Mouse (Mus musculus) embryonic facial prominence, embryonic 14.5 days (tissue): ENCODE measurements around the gene Atp5b. TPM values are rescaled to one million over a fixed set of nuclear protein-coding genes. Genes with fewer than 3 reads are reported as not detected.
"Not testable (repeated sequence)": the region's sequence is repeated elsewhere in the genome, so short reads cannot be mapped to it uniquely, and the experiment has no call there.

Experiments
- ATAC-seq: fragments of 200-750 bp; cut with Nextera tagmentation; 2 replicates; pipeline ENCODE4 v1.8.0; 2017; ENCODE audit warnings: low read depth, moderate number of reproducible peaks, moderate TSS enrichment
- DNase-seq: peaks from one replicate; pipeline ENCODE4 v3.0.0-alpha.2; 2015; ENCODE audit warnings: low spot score
- H3K27ac ChIP-seq: fragments of 300-500 bp; sonication (generic); replicated peaks from 2 replicates; pipeline ENCODE4 v1.5.1; 2014; ENCODE audit warnings: low read depth, mild to moderate bottlenecking, low read length, moderate library complexity
- H3K27me3 ChIP-seq: fragments of 300-500 bp; sonication (generic); replicated peaks from 2 replicates; pipeline ENCODE4 v1.6.1; 2014; ENCODE audit warnings: low read length; ENCODE audit not compliant: control insufficient read depth, insufficient read depth
- H3K36me3 ChIP-seq: fragments of 300-500 bp; sonication (generic); 2 replicates; pipeline ENCODE4 v1.6.1; 2014; ENCODE audit warnings: low read length, mixed read lengths; ENCODE audit not compliant: control insufficient read depth, insufficient read depth
- H3K4me1 ChIP-seq: fragments of 300-500 bp; sonication (generic); 2 replicates; pipeline ENCODE4 v1.6.1; 2014; ENCODE audit warnings: antibody characterized with exemption, low read length; ENCODE audit not compliant: control insufficient read depth, insufficient read depth
- H3K4me2 ChIP-seq: fragments of 300-500 bp; sonication (generic); 2 replicates; pipeline ENCODE4 v1.6.1; 2014; ENCODE audit warnings: low read depth, mild to moderate bottlenecking, low read length, moderate library complexity, mixed read lengths
- H3K4me3 ChIP-seq: fragments of 300-500 bp; sonication (generic); 2 replicates; pipeline ENCODE4 v1.5.1; 2014; ENCODE audit warnings: low read depth, mild to moderate bottlenecking, low read length
- H3K9ac ChIP-seq: fragments of 300-500 bp; sonication (generic); 2 replicates; pipeline ENCODE4 v1.6.1; 2014; ENCODE audit warnings: low read depth, mild to moderate bottlenecking, low read length, moderate library complexity, mixed read lengths
- H3K9me3 ChIP-seq: fragments of 300-500 bp; sonication (generic); 2 replicates; pipeline ENCODE4 v1.6.1; 2016; ENCODE audit warnings: low read length; ENCODE audit not compliant: control insufficient read depth
- WGBS: fragments of 180-500 bp; shearing (Covaris S2); extraction: QIAGEN DNeasy Blood & Tissue Kit; methylation state at CpG from one replicate; pipeline ENCODE4 v1.1.7; 2014; 5-methylcytosine and 5-hydroxymethylcytosine counted together
- polyA plus RNA-seq: library from polyadenylated mRNA; unstranded; fragments of >200 nt; fragmentation: Nextera tagmentation; extraction: Ambion mirVana; gene quantifications from 2 replicates; pipeline ENCODE4 v1.2.1, GENCODE M21; 2014

Gene Atp5b
- polyA plus RNA-seq, 1 experiment from 2014 or later = 2,210 TPM

DNA sequence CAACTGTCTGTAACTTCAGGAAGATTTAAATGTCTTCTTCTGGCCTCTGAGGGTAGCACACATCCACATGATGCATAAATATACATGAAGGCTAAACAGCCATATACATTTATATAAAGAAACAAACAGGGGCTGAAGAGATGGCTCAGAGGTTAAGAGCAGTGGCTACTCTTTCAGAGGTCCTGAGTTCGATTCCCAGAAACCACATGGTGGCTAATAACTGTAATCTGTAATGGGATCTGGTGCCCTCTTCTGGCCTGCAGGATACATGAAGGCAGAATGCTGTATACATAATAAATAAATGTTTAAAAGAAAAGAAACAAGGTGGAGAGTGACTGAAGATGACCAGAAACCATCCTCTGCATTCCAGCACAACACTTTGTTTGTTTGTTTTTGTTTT lies 2.6 kb upstream of the Atp5b start:
- Histone ChIP-seq H3K27me3 (no peaks in the 10 kb centered on the region), H3K9me3 (no peaks in the 10 kb centered on the region), H3K36me3 (peaks cover 33% of the 10 kb centered on the region), H3K4me2 (no peak overlapping the region), H3K27ac (no peak overlapping the region), H3K4me1 (no peaks in the 10 kb centered on the region), H3K4me3 (no peak overlapping the region), H3K9ac (no peak overlapping the region)
- ATAC-seq (no peak), DNase-seq (no peak)
- WGBS = 86% methylated on average over 1 of the region's 1 CpGs

DNA sequence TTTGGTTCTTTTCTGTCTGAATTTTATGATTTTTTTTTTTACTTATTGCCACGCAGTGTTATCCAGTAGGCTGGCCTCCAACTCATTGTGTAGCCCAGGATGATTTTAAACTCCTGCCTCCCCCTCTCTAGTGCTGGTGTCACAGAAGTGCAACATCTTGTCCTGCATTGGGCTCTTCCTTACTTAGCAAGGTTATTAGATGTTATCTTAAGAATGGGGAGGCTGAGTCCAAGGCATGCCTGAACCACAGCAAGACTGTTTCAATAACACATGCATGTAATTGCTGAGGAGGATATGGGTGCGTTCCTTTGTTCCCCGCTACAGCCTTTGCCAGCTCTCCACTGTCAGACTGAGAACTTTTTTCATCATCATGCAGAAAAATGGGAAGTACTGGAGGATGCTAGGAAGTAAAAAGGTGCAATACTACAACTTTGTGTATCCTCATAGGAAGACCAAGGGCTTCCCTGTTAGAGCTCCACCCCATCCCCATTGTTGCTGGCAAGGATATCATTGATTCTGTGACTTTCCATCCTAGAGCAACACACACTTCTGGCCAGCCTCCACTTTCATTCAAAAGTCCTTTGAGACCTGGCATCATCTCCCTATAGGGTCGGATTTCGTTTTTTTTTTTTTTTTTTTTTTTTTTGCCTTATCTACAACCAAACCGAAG lies 1.1 kb upstream of the Atp5b start:
- Histone ChIP-seq H3K27ac (no peak overlapping the region), H3K9me3 (no peaks in the 10 kb centered on the region), H3K27me3 (no peaks in the 10 kb centered on the region), H3K9ac (peak overlapping the region; percentile 72; the same call in 1 of the 2 replicates), H3K36me3 (peaks cover 41% of the 10 kb centered on the region), H3K4me1 (no peaks in the 10 kb centered on the region), H3K4me2 (peak overlapping the region; percentile 75), H3K4me3 (peak overlapping the region; percentile 80)
- DNase-seq (no peak), ATAC-seq (no peak)
- 55% methylated on average over 6 of the region's 6 CpGs for WGBS

DNA sequence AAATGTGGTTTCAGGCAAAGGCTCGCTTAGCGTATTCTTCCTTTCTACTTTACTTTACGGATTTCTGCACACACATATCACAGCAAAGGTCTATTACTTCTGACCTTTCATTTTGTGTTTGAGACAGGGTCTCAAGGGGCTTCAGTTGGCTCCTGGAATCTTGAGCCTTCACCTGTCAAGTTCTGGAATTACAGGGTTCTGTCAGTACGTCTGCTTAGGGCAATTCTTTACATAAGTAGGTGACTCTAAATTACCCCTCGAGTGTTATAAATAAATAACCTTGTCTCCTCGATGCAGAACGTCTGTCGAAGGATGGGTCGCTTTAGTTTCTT lies 630 bp upstream of the Atp5b start:
- 15% methylated on average over 9 of the region's 9 CpGs for WGBS
- Histone ChIP-seq H3K9ac (peak overlapping the region; percentile 72), H3K27ac (peak overlapping the region; percentile 65), H3K36me3 (peaks cover 41% of the 10 kb centered on the region), H3K4me1 (no peaks in the 10 kb centered on the region), H3K27me3 (no peaks in the 10 kb centered on the region), H3K4me2 (peak overlapping the region; percentile 75), H3K9me3 (no peaks in the 10 kb centered on the region), H3K4me3 (peak overlapping the region; percentile 80)
- ATAC-seq = no peak
- no peak for DNase-seq

DNA sequence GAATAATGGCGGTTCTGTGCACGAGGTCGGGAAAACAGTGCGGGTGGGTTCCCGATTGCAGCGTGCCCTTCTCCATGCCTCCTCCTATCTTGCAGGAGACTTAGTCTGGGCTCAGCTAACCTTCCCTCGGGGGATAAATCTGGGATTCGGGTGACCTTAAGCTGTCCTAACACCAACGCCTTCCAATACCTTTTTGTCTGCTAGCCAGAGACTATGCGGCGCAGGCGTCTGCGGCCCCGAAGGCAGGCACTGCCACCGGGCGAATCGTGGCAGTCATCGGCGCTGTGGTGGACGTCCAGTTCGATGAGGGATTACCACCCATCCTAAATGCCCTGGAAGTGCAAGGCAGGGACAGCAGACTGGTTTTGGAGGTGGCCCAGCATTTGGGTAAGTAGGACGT lies 615 bp downstream of the Atp5b start:
- Histone ChIP-seq H3K9ac (peak overlapping the region; percentile 97), H3K27me3 (no peaks in the 10 kb centered on the region), H3K4me1 (no peaks in the 10 kb centered on the region), H3K27ac (peak overlapping the region; percentile 81), H3K36me3 (peaks cover 47% of the 10 kb centered on the region), H3K4me2 (peak overlapping the region; percentile 86), H3K9me3 (no peaks in the 10 kb centered on the region), H3K4me3 (peak overlapping the region; percentile 80)
- ATAC-seq (no peak; the same call in 1 of the 2 replicates), DNase-seq (no peak)
- under 1% methylated on average over 22 of the region's 22 CpGs for WGBS

DNA sequence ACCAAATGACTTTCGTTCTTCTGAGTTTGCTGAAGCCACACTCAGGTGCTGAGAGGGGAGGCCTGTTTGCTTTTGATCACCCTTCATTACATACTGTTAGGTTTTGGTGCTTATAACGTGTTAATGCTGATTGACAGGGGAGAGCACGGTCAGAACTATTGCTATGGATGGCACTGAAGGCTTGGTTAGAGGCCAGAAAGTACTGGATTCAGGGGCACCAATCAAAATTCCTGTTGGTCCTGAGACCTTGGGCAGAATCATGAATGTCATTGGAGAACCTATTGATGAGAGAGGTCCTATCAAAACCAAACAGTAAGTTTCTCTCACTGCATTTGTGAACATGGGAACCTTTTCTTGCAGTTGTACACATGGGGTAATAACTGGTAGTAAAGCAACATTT lies 1.1 kb downstream of the Atp5b start:
- no peak for ATAC-seq
- DNase-seq = no peak
- Histone ChIP-seq H3K9me3 (no peaks in the 10 kb centered on the region), H3K4me1 (no peaks in the 10 kb centered on the region), H3K9ac (peak overlapping the region; percentile 97), H3K4me3 (peak overlapping the region; percentile 80), H3K27me3 (no peaks in the 10 kb centered on the region), H3K36me3 (peaks cover 51% of the 10 kb centered on the region), H3K27ac (no peak overlapping the region), H3K4me2 (peak overlapping the region; percentile 86)
- 1% methylated on average over 3 of the region's 3 CpGs for WGBS

DNA sequence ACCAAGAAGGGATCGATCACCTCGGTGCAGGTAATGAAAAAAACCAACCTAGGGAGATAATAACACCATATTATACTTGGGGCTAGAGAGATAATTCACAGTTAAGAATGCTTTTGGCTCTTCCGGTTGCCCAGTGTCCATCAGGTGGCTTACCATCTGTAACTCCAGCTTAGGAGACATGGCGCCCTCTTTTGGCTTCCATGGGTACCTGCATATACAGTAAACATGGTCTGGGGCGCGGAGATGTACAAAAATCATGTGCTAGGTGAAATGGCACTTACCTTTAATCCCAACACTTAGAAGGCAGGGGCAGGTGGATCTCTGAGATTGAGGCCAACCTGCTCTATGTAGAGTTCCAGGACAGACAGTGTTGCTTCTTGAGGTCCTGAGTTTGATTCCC lies 3.3 kb downstream of the Atp5b start:
- WGBS = 78% methylated on average over 6 of the region's 6 CpGs
- Histone ChIP-seq H3K36me3 (peaks cover 66% of the 10 kb centered on the region), H3K9me3 (no peaks in the 10 kb centered on the region), H3K27me3 (no peaks in the 10 kb centered on the region), H3K4me3 (no peak overlapping the region), H3K4me2 (no peak overlapping the region), H3K27ac (no peak overlapping the region), H3K4me1 (peaks cover 6% of the 10 kb centered on the region), H3K9ac (no peak overlapping the region)
- DNase-seq = peak; percentile 51
- no peak for ATAC-seq

DNA sequence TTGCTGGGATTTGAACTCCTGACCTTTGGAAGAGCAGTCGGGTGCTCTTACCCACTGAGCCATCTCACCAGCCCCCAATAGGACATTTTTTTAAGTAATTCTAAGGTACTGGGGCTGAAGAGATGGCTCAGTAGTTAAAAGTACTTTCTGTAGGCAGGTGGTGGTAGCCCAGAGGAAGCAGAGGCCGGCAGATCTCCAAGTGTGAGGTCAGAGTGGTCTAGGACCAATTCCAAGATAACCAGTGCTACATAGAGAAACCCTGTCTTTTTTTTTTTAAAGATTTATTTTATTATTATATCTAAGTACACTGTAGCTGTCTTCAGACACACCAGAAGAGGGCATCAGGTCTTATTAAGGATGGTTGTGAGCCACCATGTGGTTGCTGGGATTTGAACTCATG lies 4.1 kb downstream of the Atp5b start:
- H3K4me2 ChIP-seq, H3K27me3 ChIP-seq, H3K4me3 ChIP-seq, ATAC-seq, H3K9ac ChIP-seq, H3K27ac ChIP-seq, DNase-seq, H3K9me3 ChIP-seq: not testable (repeated sequence)
- Histone ChIP-seq H3K4me1 (peaks cover 13% of the 10 kb centered on the region), H3K36me3 (peaks cover 66% of the 10 kb centered on the region)
- 71% methylated on average over 2 of the region's 2 CpGs for WGBS

DNA sequence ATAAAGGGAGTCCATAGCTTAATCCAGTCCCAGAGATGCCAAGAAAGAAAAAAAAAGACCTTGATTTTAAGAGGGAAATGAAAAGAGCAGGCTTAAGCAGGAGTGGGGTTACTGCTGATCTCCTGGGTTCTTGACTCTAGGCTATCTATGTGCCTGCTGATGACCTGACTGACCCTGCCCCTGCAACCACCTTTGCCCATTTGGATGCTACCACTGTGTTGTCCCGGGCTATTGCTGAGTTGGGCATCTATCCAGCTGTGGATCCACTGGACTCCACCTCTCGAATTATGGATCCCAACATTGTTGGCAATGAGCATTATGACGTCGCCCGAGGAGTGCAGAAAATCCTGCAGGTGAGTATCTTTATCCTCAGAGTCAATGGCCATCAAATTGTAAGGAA lies 5.1 kb downstream of the Atp5b start:
- peaks cover 66% of the 10 kb centered on the region for H3K36me3 ChIP-seq
- DNase-seq (no peak), ATAC-seq (no peak)
- no peak overlapping the region for H3K4me3 ChIP-seq
- no peaks in the 10 kb centered on the region for H3K27me3 ChIP-seq
- no peak overlapping the region for H3K4me2 ChIP-seq
- no peaks in the 10 kb centered on the region for H3K9me3 ChIP-seq
- WGBS = 89% methylated on average over 5 of the region's 5 CpGs
- H3K4me1 ChIP-seq = peaks cover 13% of the 10 kb centered on the region
- no peak overlapping the region for H3K9ac ChIP-seq
- H3K27ac ChIP-seq = no peak overlapping the region

DNA sequence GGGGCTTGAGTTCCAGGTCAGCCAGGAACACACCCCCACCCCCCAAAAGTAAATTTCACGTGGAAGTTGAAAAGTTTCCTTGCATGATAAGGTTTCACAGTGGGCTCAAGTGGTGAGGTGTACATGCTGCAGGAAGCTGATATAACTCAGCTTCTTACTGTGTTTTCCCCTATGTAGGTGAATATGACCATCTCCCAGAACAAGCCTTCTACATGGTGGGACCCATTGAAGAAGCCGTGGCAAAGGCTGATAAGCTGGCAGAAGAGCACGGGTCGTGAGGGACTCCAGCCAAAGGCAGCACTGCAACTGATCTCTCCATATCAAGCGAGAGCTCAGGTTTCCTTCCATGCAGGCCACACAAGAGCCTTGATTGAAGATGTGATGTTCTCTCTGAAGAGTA lies 6.8 kb downstream of the Atp5b start:
- no peaks in the 10 kb centered on the region for H3K9me3 ChIP-seq
- H3K27me3 ChIP-seq = no peaks in the 10 kb centered on the region
- peaks cover 58% of the 10 kb centered on the region for H3K36me3 ChIP-seq
- WGBS = 62% methylated on average over 5 of the region's 5 CpGs
- no peak overlapping the region for H3K4me3 ChIP-seq
- ATAC-seq (no peak), DNase-seq (no peak)
- H3K27ac ChIP-seq = no peak overlapping the region
- H3K9ac ChIP-seq = no peak overlapping the region
- peaks cover 25% of the 10 kb centered on the region for H3K4me1 ChIP-seq
- no peak overlapping the region for H3K4me2 ChIP-seq
